Mouse (Mus musculus) heart, adult 9 months (tissue): Measurements from ENCODE around the gene Ccdc91.

ENCODE experiments used
- DNase-seq, 2 experiments: peaks; one replicate each; pipeline ENCODE4 v3.0.0; 2022; ENCODE audit warnings: low spot score in 2 of 2

The Ccdc91 gene

DNA sequence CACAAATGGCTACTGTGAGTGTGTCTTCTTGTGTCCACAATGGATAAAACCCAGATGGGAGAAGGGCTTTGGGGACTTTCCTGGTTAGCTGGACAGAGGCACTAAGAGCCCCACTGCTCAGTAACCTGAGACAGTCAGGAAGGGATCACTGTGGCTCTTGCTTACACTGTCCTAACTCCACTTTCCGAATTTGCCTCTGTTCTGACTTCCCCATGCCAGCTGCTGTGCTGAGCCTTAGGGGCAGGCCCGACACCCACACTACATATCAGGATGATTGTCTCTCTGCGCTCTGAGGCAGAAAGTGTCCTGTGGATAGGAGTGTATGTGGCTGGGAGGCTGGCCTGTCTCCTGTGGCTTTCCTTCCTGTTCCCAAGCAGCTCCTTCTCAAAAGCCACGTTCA lies 97.5 kb downstream of the Ccdc91 start:
- no peak for DNase-seq

DNA sequence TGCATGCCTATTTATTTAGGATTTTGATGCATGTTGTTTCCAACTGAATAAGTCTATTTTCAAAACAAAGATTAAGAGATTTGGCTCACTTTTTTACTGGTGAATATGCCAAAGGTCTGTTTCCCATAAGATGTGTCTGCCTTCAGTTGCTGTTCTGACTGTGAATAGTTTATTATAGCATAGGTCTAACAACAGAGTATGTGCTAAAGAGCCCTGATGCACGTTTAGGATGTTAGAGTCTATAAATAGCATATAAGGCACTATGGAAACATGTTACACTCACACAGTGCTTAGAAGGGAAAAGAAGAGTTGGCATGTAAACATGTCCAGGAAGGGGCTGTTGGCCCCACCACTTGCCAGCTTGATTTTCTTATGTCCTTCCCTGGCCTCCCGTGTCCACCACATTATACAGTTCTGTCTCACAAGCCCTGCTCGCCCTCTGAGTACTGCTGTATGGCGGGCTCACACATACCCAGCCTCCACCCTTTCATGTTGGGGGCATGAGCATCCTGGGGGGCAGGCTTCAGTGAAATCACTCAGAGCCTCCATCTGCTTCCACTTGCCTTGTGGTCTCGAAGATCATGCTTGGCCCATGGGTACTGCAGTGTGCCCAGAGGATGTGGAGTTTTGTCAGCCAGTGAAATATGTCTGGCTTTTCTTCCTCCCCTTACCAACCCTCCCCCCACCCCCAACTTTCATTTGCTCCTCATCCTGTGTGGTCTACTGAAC lies 99.0 kb downstream of the Ccdc91 start:
- no peak for DNase-seq

DNA sequence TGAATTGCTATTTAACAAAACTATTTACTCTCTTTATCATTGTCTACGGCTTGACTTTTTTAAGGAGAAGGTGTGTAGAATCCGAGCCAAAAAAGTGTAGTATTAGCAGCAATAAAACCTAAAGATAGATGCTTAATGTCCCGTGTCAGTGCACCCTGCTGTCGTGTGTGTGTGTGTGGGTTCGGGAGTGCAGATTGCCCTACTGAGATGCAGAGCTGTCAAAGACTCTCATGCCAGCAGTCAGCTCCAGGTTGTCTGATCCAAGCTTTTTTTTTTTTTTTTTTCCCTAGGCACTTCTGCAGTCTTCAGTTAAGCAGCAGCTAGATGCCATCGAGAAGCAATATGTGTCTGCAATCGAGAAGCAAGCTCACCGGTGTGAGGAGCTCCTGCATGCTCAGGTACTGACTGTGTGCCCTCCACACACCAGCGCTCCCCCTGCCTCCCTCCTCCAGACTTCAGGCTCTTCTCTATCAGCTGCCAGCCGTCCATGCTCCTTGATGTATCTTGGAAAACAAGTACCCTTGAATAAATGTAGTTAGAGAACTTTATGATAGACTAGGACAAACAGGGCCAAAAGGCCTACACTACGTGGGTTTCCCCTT lies 99.7 kb downstream of the Ccdc91 start:
- DNase-seq, result no peak

DNA sequence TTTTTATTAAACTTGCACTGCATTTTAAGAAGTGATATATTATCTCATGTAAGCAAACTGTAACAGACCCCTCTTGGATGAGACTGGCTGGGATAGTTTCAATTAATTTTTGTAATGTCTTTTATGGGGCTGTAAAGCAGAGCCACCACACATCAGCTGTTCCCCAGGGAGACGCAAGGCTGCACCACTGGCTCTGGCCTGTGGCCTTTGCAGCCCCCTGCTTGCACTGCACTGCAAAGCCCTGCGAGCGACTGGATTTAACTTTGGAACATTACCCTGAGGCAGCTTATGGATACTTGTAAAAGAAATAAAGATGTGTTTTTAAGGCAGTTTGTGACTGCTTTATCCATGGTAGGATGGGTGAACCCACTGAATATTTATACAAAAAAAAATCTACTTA lies 112.0 kb downstream of the Ccdc91 start:
- no peak for DNase-seq

DNA sequence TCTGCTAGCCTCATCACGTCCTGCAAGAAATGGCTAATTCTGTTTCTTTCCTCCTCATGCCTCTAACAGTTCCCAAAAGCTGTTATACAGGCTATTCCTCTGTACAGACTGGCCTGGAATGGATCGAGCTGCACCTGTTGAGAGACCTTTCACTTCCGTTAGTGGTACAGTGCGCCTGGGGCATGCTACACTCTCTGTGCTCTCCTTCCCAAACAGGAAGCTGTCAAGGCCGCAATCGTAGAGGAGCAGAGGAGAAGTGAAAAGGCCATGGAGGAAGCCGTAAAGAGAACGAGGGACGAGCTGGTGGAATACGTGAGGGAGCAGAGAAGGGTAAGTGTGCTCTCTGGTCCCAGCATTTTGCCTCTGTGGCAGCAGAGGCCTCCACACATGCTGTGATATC lies 131.0 kb downstream of the Ccdc91 start:
- no peak for DNase-seq

DNA sequence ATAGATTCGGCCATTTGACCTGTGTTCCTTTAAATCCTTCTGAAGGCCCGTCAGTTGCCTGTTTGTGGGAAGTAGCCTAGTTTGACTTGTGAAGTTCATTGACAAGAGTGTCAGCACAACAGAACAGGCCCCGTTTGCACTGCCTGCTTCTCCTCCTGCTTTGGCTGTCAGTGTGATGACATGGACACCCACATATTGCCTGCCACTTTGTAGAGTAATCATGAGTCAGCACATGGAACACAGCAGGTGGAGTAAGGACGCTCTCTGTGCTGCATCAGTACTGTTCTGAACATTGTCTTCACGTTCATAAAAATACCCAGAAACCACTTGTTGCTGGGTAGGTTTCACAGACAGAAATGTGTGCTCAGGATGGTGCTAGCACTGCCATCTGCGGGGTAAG lies 132.0 kb downstream of the Ccdc91 start:
- DNase-seq, result no peak

DNA sequence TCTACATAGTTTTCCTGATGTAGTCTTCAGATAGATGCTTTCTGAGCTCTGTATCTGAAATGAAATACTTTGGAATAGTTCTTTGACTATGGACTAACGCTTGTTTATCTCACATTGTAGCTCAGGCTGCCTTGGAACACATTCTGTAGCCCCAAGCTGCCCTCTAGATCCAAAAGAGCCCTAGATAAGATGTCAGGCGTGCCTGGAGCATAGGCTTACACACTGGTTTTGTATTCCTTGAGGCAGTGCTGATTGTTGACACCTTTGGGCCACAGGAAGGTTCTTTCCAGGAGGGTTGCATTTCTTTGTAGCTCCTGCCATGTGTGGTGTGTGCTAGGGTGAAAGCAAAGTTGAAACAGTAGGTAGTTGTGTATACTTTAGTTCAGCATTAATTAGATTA lies 139.7 kb downstream of the Ccdc91 start:
- DNase-seq, result no peak

DNA sequence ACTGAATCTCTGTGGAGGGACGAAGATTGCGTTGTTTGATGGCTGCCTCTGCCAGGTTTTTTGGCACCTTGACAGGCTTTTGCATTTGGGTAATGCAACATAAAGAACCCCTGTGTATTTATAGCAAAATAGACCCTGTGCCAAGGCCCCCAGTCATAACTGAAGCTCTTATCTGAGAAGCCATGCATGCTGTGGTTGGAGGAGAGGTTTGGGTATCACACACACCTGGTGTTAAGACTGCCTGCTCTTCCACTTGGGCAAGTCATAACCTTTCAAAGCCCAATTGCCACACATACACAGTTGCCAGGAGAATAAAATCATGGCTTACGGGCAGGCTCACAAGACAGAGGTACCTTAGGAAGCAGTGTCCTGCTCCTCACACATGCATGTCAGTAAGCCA lies 147.5 kb downstream of the Ccdc91 start:
- no peak for DNase-seq

DNA sequence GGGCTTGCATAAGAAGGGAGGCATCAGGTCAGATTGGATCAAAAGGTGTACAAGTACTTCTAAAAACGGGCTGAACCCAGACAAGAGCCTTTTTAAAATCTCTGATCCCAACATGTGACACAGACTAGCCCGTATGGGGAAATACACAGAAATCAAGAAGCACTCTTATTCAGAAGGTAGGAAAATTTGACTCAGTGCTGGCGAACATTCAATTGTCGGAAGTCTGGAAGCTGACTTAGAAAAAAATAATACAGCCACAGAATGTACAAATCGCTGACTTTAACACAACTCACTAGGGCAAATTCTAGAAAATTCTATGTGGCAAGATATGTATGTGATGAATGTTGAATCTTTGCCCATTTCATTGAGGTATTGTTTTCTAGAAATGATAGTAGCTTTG lies 160.8 kb downstream of the Ccdc91 start:
- DNase-seq, result peak; percentile 3 to 31

DNA sequence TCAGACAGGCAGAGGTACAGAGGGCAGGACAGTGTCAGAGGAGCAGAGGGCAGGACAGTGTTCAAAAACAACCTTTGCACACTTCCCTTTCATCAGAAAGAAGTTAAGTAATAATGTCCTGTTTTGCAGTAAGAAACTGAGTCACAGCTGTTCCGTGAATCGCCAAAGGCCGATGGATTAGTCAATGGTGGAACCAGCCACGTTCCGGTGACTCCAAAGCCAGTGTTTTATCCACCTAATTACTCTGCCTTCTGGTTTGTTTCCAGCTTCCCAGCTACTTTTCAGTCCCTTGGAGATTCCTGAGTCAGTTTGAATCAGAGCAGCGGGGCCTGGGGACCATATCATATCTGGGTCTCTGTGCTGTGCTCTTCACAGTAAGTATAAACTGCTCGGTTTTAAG lies 168.2 kb downstream of the Ccdc91 start:
- no peak for DNase-seq

DNA sequence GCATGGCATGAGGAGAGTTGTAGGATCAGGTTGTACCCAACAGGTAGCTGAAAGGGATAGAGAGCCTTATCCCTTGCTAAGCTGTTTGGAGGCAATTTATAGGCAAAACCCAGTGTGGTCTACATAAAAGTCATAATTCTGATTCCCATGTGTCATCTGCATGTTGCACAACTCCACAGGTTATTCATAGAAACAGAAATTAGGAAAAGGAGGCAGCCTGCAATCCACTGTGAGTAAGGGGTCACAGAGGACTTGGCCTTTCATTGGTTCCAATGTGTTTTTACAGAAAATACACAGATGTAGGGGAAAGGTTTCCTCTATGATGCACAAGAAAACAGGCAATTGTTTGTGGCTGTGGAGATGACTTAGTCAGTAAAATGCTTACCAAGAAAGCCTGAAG lies 168.8 kb downstream of the Ccdc91 start:
- DNase-seq, result no peak

DNA sequence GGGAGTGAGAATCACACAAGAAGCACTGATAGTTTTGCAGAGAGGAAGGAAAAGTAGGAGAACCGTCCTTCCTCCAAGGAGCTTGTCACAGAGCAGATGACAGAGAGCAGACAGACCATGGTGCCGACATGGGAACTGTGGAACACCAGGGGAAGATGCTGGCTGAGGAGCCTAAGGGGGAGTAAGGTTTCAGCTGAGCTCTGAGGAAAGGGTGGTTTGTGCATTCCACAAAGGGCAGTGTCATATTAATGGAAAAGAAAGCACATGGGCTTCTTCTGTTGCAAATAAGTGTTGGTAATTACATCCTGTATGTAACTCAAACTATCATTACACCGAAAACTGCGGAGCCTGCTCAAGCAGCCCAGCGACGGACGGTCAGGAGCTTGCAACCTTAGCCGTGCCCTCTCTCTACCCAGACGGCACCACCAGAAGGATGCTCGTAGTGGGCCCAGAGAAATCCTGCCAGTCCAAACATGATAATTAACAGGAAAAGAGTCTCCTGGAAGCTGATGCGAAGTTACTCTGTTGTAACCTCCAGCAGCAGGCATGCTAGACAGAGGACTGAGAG lies 170.9 kb downstream of the Ccdc91 start:
- DNase-seq, result no peak

DNA sequence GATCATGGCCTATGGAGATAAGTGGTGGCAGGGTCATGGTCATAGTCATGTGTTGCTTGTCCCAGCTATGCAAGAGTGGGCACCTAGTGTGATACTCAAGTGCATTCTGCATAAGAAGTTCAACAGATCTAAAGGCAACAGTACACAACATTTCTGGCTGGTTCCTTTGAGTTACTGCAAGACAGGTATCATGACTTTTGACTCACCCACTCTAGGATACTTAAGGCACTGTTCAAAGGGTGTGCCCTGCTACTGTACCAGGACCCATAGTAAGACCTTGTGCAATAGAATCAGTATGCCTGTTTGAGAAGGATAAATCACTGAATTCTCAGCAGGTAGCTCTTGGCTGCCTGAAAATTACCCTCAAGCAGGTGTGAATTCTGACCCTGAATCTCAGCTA lies 182.4 kb downstream of the Ccdc91 start:
- DNase-seq, result no peak

DNA sequence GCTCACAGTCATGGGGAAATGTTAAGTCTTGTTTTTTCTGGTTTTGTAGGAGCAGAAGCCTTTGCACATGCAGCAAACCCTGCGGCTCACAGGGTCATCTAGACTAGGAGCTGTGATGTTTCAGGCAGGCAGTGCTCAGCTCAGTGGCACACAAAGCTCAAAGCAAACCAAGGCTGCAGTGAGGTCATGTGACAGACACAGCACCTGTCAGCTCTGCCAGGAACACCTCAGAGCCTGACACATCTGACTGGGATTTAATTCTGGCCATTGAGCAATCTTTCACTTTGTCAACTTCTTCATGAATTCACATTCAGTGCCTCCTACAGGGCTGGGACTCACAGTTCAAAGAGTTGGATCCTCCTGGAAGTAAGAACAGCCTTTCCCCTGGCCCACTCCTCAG lies 185.1 kb downstream of the Ccdc91 start:
- DNase-seq, result no peak

DNA sequence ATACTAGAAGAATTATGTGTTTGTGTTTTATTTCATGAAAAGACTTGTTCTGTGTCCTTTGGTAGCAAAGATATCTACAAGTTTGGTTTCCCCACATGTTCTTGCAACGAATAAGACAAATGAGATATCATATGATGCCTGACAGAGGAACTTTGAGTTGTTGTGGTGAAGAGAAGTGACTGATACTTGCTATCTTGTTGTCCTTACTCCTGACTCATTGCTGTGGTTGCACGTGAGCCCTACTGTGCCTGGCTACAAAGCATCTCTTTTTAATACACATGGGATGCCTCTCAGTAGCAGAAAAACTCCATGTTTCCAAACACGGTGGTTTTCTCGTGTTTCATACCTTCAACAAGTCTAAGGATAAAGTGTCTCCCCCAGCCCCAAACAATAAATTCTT lies 186.2 kb downstream of the Ccdc91 start:
- no peak for DNase-seq

DNA sequence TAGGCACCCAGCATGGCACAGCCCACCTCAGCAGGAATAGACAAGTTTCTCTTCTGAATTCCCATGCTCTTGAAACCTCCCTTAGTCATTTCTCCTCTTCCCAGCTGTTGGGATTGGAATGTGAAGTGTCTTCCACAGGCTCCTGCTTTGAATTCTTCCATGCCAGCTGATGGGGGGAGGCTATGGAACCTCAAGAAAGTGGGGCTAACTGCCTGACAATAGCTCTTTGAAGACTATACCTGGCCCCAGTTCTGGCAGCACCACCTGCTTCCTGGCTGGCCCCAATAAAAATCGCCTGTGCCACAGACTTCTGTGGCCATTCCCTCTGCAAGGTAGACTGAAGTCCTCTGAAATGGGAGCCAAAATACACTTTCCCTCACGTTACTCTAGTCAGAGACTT lies 187.0 kb downstream of the Ccdc91 start:
- no peak for DNase-seq

DNA sequence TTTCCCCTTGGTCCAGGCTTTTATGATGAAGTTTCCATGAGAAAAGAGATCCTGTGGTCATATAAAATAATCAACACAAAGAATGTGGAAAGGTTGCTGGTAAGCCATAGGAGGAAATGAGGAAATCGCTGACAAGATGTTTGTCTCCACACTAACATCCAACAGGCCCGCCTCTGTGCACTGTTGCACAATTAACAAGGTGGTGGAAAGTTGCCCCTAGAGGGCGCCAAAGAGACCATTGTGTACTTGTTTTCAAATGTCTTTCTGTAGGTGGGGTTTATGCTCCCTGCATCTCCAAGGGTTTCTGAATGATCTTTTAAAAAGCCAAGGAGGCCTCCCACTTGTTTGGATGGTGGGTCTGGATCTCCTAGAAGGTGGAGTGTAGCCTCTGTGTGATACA lies 188.7 kb downstream of the Ccdc91 start:
- peak in 1 of 2 experiments; percentile 5 for DNase-seq

DNA sequence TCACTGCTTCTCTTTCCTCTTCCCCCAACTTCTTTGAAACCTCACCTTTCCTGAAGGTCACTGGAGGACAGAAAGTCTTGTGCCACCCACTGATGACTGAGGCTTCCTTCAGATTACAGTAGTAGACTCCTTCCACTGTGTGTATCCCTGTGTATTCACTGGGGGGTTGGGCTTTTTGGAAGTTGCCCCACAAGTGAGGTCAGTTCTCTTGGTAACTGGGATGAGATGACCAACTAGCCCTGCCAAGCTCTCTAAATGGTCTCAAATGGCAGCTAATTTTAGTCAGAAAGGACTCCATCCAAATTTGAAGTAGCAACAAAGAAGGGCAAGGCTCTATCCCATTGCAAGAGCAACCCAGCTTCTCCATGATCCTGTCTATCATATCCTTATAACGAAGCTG lies 195.7 kb downstream of the Ccdc91 start:
- DNase-seq, result peak; percentile 47 to 58

DNA sequence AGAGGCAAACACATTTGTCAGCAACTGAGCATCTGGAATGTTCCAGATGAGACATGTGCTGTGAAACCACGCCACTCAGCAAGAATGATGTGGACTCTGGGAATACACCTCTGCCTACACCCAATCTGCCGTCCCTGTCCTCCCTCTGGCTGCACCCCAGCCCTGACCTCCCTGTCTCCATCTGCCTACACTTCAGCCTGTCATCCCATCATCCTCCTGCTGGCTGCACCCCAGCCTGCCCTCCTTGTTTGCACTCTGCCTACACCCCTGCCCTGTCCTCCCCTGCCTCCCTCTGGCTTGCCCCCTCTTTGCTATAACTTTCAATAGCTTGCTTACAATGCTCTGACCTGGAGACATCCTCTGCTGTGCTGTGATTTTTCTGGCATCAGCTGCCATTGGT lies 196.9 kb downstream of the Ccdc91 start:
- DNase-seq, result peak; percentile 1 to 9

DNA sequence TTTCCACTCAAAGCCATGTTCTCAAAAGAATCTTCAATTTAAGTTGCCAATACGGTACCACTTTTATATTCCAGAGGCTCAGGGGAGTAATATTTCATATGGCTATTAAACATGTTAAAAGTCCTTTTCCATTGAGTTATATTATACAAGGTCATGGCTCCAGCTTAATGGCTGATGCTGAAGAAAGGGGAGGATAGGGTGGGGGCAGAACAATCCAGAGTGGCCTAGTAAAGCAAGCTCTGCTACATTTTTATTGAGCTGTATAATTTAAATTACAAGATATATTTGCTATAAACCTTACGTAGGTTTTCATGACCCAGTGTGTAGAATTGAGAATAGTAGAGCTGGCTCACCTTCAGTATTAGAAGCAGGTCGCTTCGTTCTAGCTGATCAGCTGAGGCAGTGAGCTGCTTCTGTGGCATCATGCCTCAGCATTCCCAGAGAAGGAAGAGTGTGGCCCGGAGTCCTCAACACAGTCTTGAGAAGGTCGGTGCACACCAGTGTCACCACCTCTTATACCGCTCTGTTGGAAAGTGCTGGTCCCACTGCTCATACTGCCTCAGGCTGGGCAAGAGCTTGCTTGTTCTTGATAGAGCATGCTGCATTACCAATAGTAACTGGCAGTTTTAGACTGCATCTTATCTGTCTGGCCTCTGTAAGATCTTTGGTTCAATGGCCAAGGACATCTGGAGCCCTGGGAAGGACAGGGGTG lies 199.6 kb downstream of the Ccdc91 start:
- DNase-seq, result no peak

DNA sequence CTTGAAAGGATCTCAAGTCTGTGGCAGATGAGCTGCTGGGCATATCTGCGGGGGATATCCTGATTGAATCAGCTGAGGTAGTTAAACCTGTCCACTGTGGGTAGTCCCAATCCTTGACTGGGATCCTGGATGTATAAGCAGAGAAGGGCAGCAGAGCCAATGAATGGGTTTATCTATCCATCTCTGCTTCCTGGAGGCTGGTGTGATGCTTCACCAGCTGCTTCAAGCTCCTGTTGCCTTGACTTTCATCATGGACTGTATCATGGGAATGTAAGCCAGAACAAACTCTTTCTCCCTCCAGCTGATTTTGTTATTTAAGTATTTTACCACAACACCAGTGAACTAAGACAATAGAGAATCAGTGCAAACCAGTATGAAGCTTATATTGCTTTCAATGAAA lies 200.6 kb downstream of the Ccdc91 start:
- DNase-seq, result no peak
